Comparison of ENCODE assay signal across 18 mouse cellular contexts in the genomic region with DNA sequence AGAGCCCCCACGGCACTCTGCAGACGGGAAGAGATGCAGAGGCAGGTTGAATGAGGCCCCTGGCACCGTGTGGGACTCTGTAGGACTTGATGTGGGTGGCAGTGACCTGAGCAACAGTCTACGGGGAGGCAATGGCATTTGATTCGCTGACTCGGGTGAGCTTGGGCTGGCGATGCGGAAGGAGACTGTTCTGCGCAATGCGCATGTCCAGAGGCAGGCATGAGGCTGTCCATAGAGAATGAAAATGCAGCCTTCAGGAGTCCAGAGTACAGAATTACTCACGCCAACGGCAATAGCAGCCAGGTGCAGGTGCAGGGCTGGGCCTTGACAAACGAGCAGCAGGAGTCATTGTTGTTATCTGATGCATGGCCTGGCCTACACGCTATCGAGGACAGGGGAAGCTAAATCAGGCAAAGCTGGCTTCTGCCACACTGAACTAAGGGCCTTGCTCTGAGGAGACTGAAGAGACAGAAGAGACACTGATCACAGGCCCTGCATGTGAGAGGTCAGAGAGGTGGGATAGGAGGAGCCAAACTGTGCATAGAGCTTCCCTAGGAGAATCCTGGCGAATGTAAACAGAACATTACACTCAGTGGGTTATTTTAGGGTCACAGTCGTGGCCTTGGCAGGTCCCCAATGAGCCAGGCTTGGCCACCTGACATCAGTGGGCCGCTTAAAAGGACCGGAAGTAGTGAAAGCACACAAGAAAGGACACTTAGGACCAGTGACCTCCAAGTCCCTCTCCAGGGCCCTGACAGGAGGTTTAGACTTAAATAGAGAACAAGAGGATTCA. TPM values are rescaled to one million over a fixed set of nuclear protein-coding genes. Genes with fewer than 3 reads are reported as not detected.
DNase-seq lines count a peak whose midpoint lies in the region; ATAC-seq and TF ChIP-seq lines count a peak whose summit lies in the region.
"Had no signal": no experiment of that assay in that cellular context is flagged by ENCODE, and none has a peak within 500 bp of the region (broad histone marks: within the 10 kb centered on the region; RNA-seq: fewer than 3 reads in every experiment).

No protein-coding gene starts in this region.

- no peaks in the 10 kb centered on the region for H3K36me3 ChIP-seq in kidney, adult 2 months (ENCODE audit: control insufficient read depth, insufficient read depth, low read length)
- H3K36me3 ChIP-seq in intestine, postnatal 0 days (ENCODE audit: control insufficient read depth, insufficient read depth): no peaks in the 10 kb centered on the region
- H3K36me3 ChIP-seq: liver, embryonic 13.5 days had no signal

- TF ChIP-seq CTCF in kidney, adult 2 months (conservative IDR thresholded peaks at IDR 0.05; ENCODE audit: insufficient read depth, insufficient read length, low read depth, low read length): no peak
- no peak for TF ChIP-seq CTCF in cerebellum, adult 2 months (IDR thresholded peaks at IDR 0.05; ENCODE audit: borderline replicate concordance, insufficient read depth, low read depth, low read length)
- TF ChIP-seq CTCF in intestine, postnatal 0 days (IDR thresholded peaks at IDR 0.05; ENCODE audit: low read depth): peak; percentile 8; the same call in 1 of the 2 replicates

- H3K4me1 ChIP-seq in kidney, adult 2 months (ENCODE audit: control insufficient read depth, insufficient read depth, low read length): peaks cover 5% of the 10 kb centered on the region; the same call in 1 of the 2 replicates
- peaks cover 59% of the 10 kb centered on the region for H3K4me1 ChIP-seq in cerebellum, adult 2 months (ENCODE audit: control insufficient read depth, insufficient read depth, low read length)
- H3K4me1 ChIP-seq in intestine, postnatal 0 days (replicated peaks; ENCODE audit: control insufficient read depth, insufficient read depth, low read length): peaks cover 7% of the 10 kb centered on the region; the same call in 1 of the 2 replicates
- H3K4me1 ChIP-seq: forebrain, embryonic 13.5 days; liver, embryonic 13.5 days had no signal

- H3K9me3 ChIP-seq in intestine, postnatal 0 days (ENCODE audit: control insufficient read depth): no peaks in the 10 kb centered on the region
- H3K9me3 ChIP-seq: forebrain, embryonic 13.5 days; liver, embryonic 13.5 days had no signal

- intact Hi-C loops in left cerebral cortex, postnatal 10 days (cut with DNase I): no loop called here

- H3K4me3 ChIP-seq in kidney, adult 2 months (ENCODE audit: insufficient read depth, low read depth, low read length): no peak overlapping the region
- H3K4me3 ChIP-seq in cerebellum, adult 2 months (replicated peaks; ENCODE audit: insufficient read depth, low read depth, low read length): peak overlapping the region; percentile 2
- no peak overlapping the region for H3K4me3 ChIP-seq in intestine, postnatal 0 days (ENCODE audit: low read depth, low read length)
- H3K4me3 ChIP-seq: forebrain, embryonic 13.5 days; left cerebral cortex, adult 2 months; liver, embryonic 13.5 days; myocyte had no signal

- H3K4me2 ChIP-seq in intestine, postnatal 0 days (replicated peaks; ENCODE audit: low read depth): 0 out of 2 replicates have a peak overlapping the region, but pooled peaks have one; percentile 24
- H3K4me2 ChIP-seq: forebrain, embryonic 13.5 days; heart, embryonic 11.5 days; liver, embryonic 13.5 days had no signal

- H3K27me3 ChIP-seq in kidney, adult 2 months (replicated peaks; ENCODE audit: control insufficient read depth, insufficient read depth, low read length): no peaks in the 10 kb centered on the region
- H3K27me3 ChIP-seq in cerebellum, adult 2 months (ENCODE audit: control insufficient read depth, insufficient read depth, low read length): no peaks in the 10 kb centered on the region
- H3K27me3 ChIP-seq in intestine, postnatal 0 days (replicated peaks; ENCODE audit: control insufficient read depth, insufficient read depth, low read length): no peaks in the 10 kb centered on the region
- H3K27me3 ChIP-seq: forebrain, embryonic 13.5 days had no signal

- WGBS in kidney, adult 2 months: 72% methylated on average over 19 of the region's 19 CpGs
- WGBS in cerebellum, adult 2 months: 15% methylated on average over 19 of the region's 19 CpGs
- 38% methylated on average over 19 of the region's 19 CpGs for WGBS in intestine, postnatal 0 days

- TF ChIP-seq POLR2A in kidney, adult 2 months (IDR thresholded peaks at IDR 0.05; ENCODE audit: low read depth, low read length): no peak
- TF ChIP-seq POLR2A in cerebellum, adult 2 months (IDR thresholded peaks at IDR 0.05; ENCODE audit: borderline replicate concordance, insufficient read depth, low read length): no peak

- peak; percentile 8 for DNase-seq in kidney, adult 2 months
- no peak for DNase-seq in kidney, postnatal 4 days
- DNase-seq in R1 (ENCODE audit: low read depth, low spot score): peak; percentile 55
- DNase-seq in cerebellum, adult 2 months: peak; percentile 58 to 65
- DNase-seq in right cerebral cortex, adult 18-20 months: no peak
- no peak for DNase-seq in left cerebral cortex, postnatal 10 days (ENCODE audit: extremely low spot score in 1 of 2, low spot score in 2 of 2)
- DNase-seq in urinary bladder, postnatal 14 days (ENCODE audit: low spot score): no peak
- DNase-seq: gastrocnemius, postnatal 14 days; heart, postnatal 36 days; liver, embryonic 13.5 days; midbrain, embryonic 14.5 days; thymus, postnatal 36 days had no signal

- no peak overlapping the region for H3K27ac ChIP-seq in kidney, adult 2 months (ENCODE audit: insufficient read depth, low read depth, low read length)
- peak overlapping the region; percentile 89 for H3K27ac ChIP-seq in cerebellum, adult 2 months (ENCODE audit: insufficient read depth, low read length)
- H3K27ac ChIP-seq in intestine, postnatal 0 days (ENCODE audit: low read depth, low read length): peak overlapping the region; percentile 86
- H3K27ac ChIP-seq: forebrain, embryonic 13.5 days; left cerebral cortex, adult 2 months; liver, embryonic 13.5 days had no signal

- peak; percentile 97 for ATAC-seq in intestine, postnatal 0 days
- ATAC-seq: forebrain, embryonic 13.5 days had no signal

- no peak overlapping the region for H3K9ac ChIP-seq in intestine, postnatal 0 days (ENCODE audit: low read depth, low read length)
- H3K9ac ChIP-seq: forebrain, embryonic 13.5 days; liver, embryonic 13.5 days had no signal

RNA-seq across cellular contexts. Expression of a gene that starts 12.8 kb away (rescaled TPM):
- 91.2 and 123 TPM in 2 replicates for polyA plus RNA-seq in kidney, adult 2 months (2012; rRNA removed)
- 206 and 213 TPM in 2 replicates for polyA plus RNA-seq in cerebellum, adult 2 months (2012; rRNA removed)
- polyA plus RNA-seq in intestine, postnatal 0 days (2015; fragmentation: Nextera tagmentation; extraction: Ambion mirVana): 28.7 and 36.7 TPM in 2 replicates
- 10 to 100 TPM; 45.4 to 50.5 TPM for total RNA-seq in left cerebral cortex, postnatal 10 days (2021)
- total RNA-seq: MEL had no signal
- polyA plus RNA-seq: myocyte had no signal

Comparison
In these comparisons a context has a peak if more than half of its experiments do, and no peak if none do; other contexts are left out.
1. DNase-seq: peak in kidney, adult 2 months (single experiment), R1 (single experiment) and cerebellum, adult 2 months (2 of 2); none in kidney, postnatal 4 days (0 of 2), right cerebral cortex, adult 18-20 months (single experiment), left cerebral cortex, postnatal 10 days (0 of 2) and urinary bladder, postnatal 14 days (single experiment).